In genomic region chr8:123799434-123799833, GRCm38 (mm10) we compare ENCODE assay signal across 31 mouse cellular contexts. TPM values are rescaled to one million over a fixed set of nuclear protein-coding genes. Genes with fewer than 3 reads are reported as not detected.
A peak's percentile ranks its signal among the peaks of the same experiment; 100 is the strongest.
DNase-seq lines count a peak whose midpoint lies in the region; ATAC-seq and TF ChIP-seq lines count a peak whose summit lies in the region.
"Had no signal": no experiment of that assay in that cellular context is flagged by ENCODE, and none has a peak within 500 bp of the region (broad histone marks: within the 10 kb centered on the region; RNA-seq: fewer than 3 reads in every experiment).

No protein-coding gene starts in this region.

- H3K4me3 ChIP-seq in MEL (ENCODE audit: control insufficient read depth in 1 of 2, insufficient read depth in 1 of 2, low read depth in 2 of 2, low read length in 2 of 2), result no peak overlapping the region
- no peak overlapping the region for H3K4me3 ChIP-seq in embryonic facial prominence, embryonic 11.5 days (ENCODE audit: low read depth, low read length)
- H3K4me3 ChIP-seq in intestine, postnatal 0 days (ENCODE audit: low read depth, low read length), result no peak overlapping the region
- no peak overlapping the region for H3K4me3 ChIP-seq in liver, embryonic 16.5 days (ENCODE audit: low read depth, low read length)
- H3K4me3 ChIP-seq: gastrocnemius, adult 2 months; heart, embryonic 12.5 days; hindbrain, embryonic 13.5 days; kidney, embryonic 15.5 days; midbrain, embryonic 13.5 days; neural tube, embryonic 13.5 days had no signal

- no peaks in the 10 kb centered on the region; the same call in 1 of the 2 replicates for H3K79me2 ChIP-seq in MEL (ENCODE audit: control insufficient read depth, insufficient read depth, low read length, poor library complexity)

- peaks cover 33 to 35% of the 10 kb centered on the region in 2 experiments for H3K4me1 ChIP-seq in MEL (ENCODE audit: control insufficient read depth in 1 of 2, insufficient read depth in 2 of 2, low read length in 2 of 2)
- no peaks in the 10 kb centered on the region for H3K4me1 ChIP-seq in embryonic facial prominence, embryonic 11.5 days (ENCODE audit: control insufficient read depth, insufficient read depth, low read length)
- H3K4me1 ChIP-seq in intestine, postnatal 0 days (replicated peaks; ENCODE audit: control insufficient read depth, insufficient read depth, low read length), result 0 out of 2 replicates have a peak, but pooled peaks cover 11% of the 10 kb centered on the region
- H3K4me1 ChIP-seq in liver, embryonic 16.5 days (ENCODE audit: control insufficient read depth, low read depth, low read length), result peaks cover 39% of the 10 kb centered on the region
- H3K4me1 ChIP-seq: hindbrain, embryonic 13.5 days; midbrain, embryonic 13.5 days; neural tube, embryonic 13.5 days had no signal

- H3K9ac ChIP-seq in MEL (ENCODE audit: control insufficient read depth, low read depth, low read length, poor library complexity, severe bottlenecking), result peak overlapping the region; percentile 8; the same call in 1 of the 2 replicates
- no peak overlapping the region for H3K9ac ChIP-seq in embryonic facial prominence, embryonic 11.5 days (replicated peaks; ENCODE audit: low read length)
- no peak overlapping the region for H3K9ac ChIP-seq in intestine, postnatal 0 days (ENCODE audit: low read depth, low read length)
- H3K9ac ChIP-seq in liver, embryonic 16.5 days (ENCODE audit: low read depth, low read length), result no peak overlapping the region
- H3K9ac ChIP-seq: heart, embryonic 12.5 days; hindbrain, embryonic 13.5 days; kidney, embryonic 15.5 days; midbrain, embryonic 13.5 days; neural tube, embryonic 13.5 days had no signal

- H3K27me3 ChIP-seq in MEL (ENCODE audit: control insufficient read depth in 1 of 2, insufficient read depth in 2 of 2, low read length in 2 of 2), result no peaks in the 10 kb centered on the region
- no peaks in the 10 kb centered on the region for H3K27me3 ChIP-seq in embryonic facial prominence, embryonic 11.5 days (ENCODE audit: control insufficient read depth, insufficient read depth, low read length)
- no peaks in the 10 kb centered on the region for H3K27me3 ChIP-seq in intestine, postnatal 0 days (replicated peaks; ENCODE audit: control insufficient read depth, insufficient read depth, low read length)
- H3K27me3 ChIP-seq in liver, embryonic 16.5 days (ENCODE audit: control insufficient read depth, insufficient read depth, low read depth, low read length), result no peaks in the 10 kb centered on the region
- H3K27me3 ChIP-seq: heart, embryonic 12.5 days; hindbrain, embryonic 13.5 days; kidney, embryonic 15.5 days; midbrain, embryonic 13.5 days; neural tube, embryonic 13.5 days had no signal

- no peak for TF ChIP-seq CTCF in MEL (IDR thresholded peaks at IDR 0.05 in 2 of 3, conservative IDR thresholded peaks at IDR 0.05 in 1 of 3; ENCODE audit: control insufficient read depth in 1 of 3, insufficient read depth in 1 of 3, low read depth in 2 of 3, low read length in 3 of 3, poor library complexity in 1 of 3, severe bottlenecking in 1 of 3)
- TF ChIP-seq CTCF in intestine, postnatal 0 days (IDR thresholded peaks at IDR 0.05; ENCODE audit: low read depth), result no peak

- no peaks in the 10 kb centered on the region for H3K9me3 ChIP-seq in MEL (replicated peaks; ENCODE audit: insufficient read depth, low read length)
- H3K9me3 ChIP-seq in embryonic facial prominence, embryonic 11.5 days (replicated peaks; ENCODE audit: control insufficient read depth, low read length), result no peaks in the 10 kb centered on the region
- no peaks in the 10 kb centered on the region for H3K9me3 ChIP-seq in intestine, postnatal 0 days (ENCODE audit: control insufficient read depth)
- no peaks in the 10 kb centered on the region for H3K9me3 ChIP-seq in liver, embryonic 16.5 days (replicated peaks; ENCODE audit: control insufficient read depth, low read length)
- H3K9me3 ChIP-seq: hindbrain, embryonic 13.5 days; kidney, embryonic 15.5 days; midbrain, embryonic 13.5 days; neural tube, embryonic 13.5 days had no signal

- no peak overlapping the region for H3K4me2 ChIP-seq in embryonic facial prominence, embryonic 11.5 days (ENCODE audit: low read depth, low read length)
- no peak overlapping the region for H3K4me2 ChIP-seq in intestine, postnatal 0 days (replicated peaks; ENCODE audit: low read depth)
- no peak overlapping the region for H3K4me2 ChIP-seq in liver, embryonic 16.5 days (ENCODE audit: low read depth, low read length)
- H3K4me2 ChIP-seq: heart, embryonic 12.5 days; hindbrain, embryonic 13.5 days; kidney, embryonic 15.5 days; midbrain, embryonic 13.5 days; neural tube, embryonic 13.5 days had no signal

- TF ChIP-seq EP300 in MEL (IDR thresholded peaks at IDR 0.05; ENCODE audit: low read depth in 1 of 2, low read length in 2 of 2), result no peak

- DNase-seq in MEL (ENCODE audit: low read depth, low spot score), result no peak
- no peak for DNase-seq in embryonic facial prominence, embryonic 11.5 days (ENCODE audit: low spot score)
- no peak for DNase-seq in cerebellum, adult 11-12 months
- no peak for DNase-seq in right cerebral cortex, postnatal 36 days (ENCODE audit: low spot score in 2 of 2)
- no peak for DNase-seq in testis, postnatal 14 days (ENCODE audit: low spot score)
- DNase-seq: adrenal gland, adult 2 months; cerebellum, adult 8-10 months; cerebellum, postnatal 25 days; gastrocnemius, adult 2 months; gastrocnemius, postnatal 36 days; heart, adult 18-20 months; heart, postnatal 4 days; kidney, adult 18-20 months; kidney, postnatal 36 days; lung, adult 2 months; lung, postnatal 10 days; right cerebral cortex, postnatal 14 days; spleen, adult 18-20 months; thymus, adult 2 months had no signal

- 66% methylated on average over 6 of the region's 6 CpGs for WGBS in embryonic facial prominence, embryonic 11.5 days
- WGBS in intestine, postnatal 0 days, result 59% methylated on average over 6 of the region's 6 CpGs
- WGBS in liver, embryonic 16.5 days (ENCODE audit: insufficient replicate concordance), result 71% methylated on average over 6 of the region's 6 CpGs

- TF ChIP-seq RAD21 in MEL (IDR thresholded peaks at IDR 0.05; ENCODE audit: low read depth, low read length), result no peak

- H3K27ac ChIP-seq in MEL (ENCODE audit: control insufficient read depth, low read depth, low read length), result peak overlapping the region; percentile 92
- H3K27ac ChIP-seq in embryonic facial prominence, embryonic 11.5 days (replicated peaks; ENCODE audit: low read depth, low read length), result no peak overlapping the region; the same call in 1 of the 2 replicates
- H3K27ac ChIP-seq in intestine, postnatal 0 days (ENCODE audit: low read depth, low read length), result peak overlapping the region; percentile 50; the same call in 1 of the 2 replicates
- peak overlapping the region; percentile 45 for H3K27ac ChIP-seq in liver, embryonic 16.5 days (ENCODE audit: low read length)
- H3K27ac ChIP-seq: gastrocnemius, adult 2 months; hindbrain, embryonic 13.5 days; kidney, embryonic 15.5 days; macrophage; midbrain, embryonic 13.5 days; neural tube, embryonic 13.5 days; stomach, postnatal 0 days had no signal

- ATAC-seq in embryonic facial prominence, embryonic 11.5 days (replicated peaks; ENCODE audit: insufficient number of reproducible peaks, low FRiP score, low TSS enrichment, low read depth), result peak; percentile 50; the same call in 1 of the 2 replicates
- no peak for ATAC-seq in intestine, postnatal 0 days
- no peak for ATAC-seq in liver, embryonic 16.5 days (ENCODE audit: low read depth)
- ATAC-seq: activated CD4-positive, CD25-positive, alpha-beta regulatory T cell, adult 4 months; CD4-positive, CD25-positive, alpha-beta regulatory T cell, adult 4 months; forebrain, embryonic 14.5 days; midbrain, embryonic 13.5 days had no signal

- H3K36me3 ChIP-seq in MEL (ENCODE audit: control insufficient read depth in 1 of 2, insufficient read depth in 2 of 2, low read length in 2 of 2), result peaks cover 0 to 34% of the 10 kb centered on the region in 2 experiments; a peak in 2 of 4 replicates
- H3K36me3 ChIP-seq in embryonic facial prominence, embryonic 11.5 days (replicated peaks; ENCODE audit: control insufficient read depth, insufficient read depth, low read depth, low read length), result no peaks in the 10 kb centered on the region
- no peaks in the 10 kb centered on the region for H3K36me3 ChIP-seq in intestine, postnatal 0 days (ENCODE audit: control insufficient read depth, insufficient read depth)
- H3K36me3 ChIP-seq in liver, embryonic 16.5 days (ENCODE audit: control insufficient read depth, insufficient read depth), result no peaks in the 10 kb centered on the region
- H3K36me3 ChIP-seq: heart, embryonic 12.5 days; hindbrain, embryonic 13.5 days; kidney, embryonic 15.5 days; midbrain, embryonic 13.5 days; neural tube, embryonic 13.5 days had no signal

- no peak for TF ChIP-seq POLR2A in MEL (IDR thresholded peaks at IDR 0.05; ENCODE audit: control insufficient read depth in 1 of 2, insufficient read depth in 1 of 2, low read depth in 1 of 2, low read length in 2 of 2, poor library complexity in 1 of 2)

TF ChIP-seq in MEL, 35 proteins besides CTCF, POLR2A, EP300 and RAD21:
- TF ChIP-seq NRF1 (IDR thresholded peaks at IDR 0.05; ENCODE audit: insufficient read depth, low read depth, low read length, poor library complexity, severe bottlenecking) (no peak), CHD2 (IDR thresholded peaks at IDR 0.05; ENCODE audit: low read length) (no peak), RCOR1 (IDR thresholded peaks at IDR 0.05; ENCODE audit: low read depth, low read length) (no peak), E2F4 (IDR thresholded peaks at IDR 0.05; ENCODE audit: borderline replicate concordance, low read depth, low read length) (no peak), TBP (IDR thresholded peaks at IDR 0.05; ENCODE audit: low read depth, low read length) (peak; percentile 68), MAX (IDR thresholded peaks at IDR 0.05; ENCODE audit: low read length) (no peak), GATA1 (IDR thresholded peaks at IDR 0.05; ENCODE audit: low read depth, low read length) (no peak)

RNA-seq across cellular contexts. Expression of gene Rab4a, which starts 6.4 kb away (rescaled TPM):
- 22.2 and 23.1 TPM in 2 replicates for total RNA-seq in MEL (2012; rRNA removed)
- 10 to 100 TPM in 1 of 2 experiments, not detected in 1; 44.6 TPM for polyA plus RNA-seq in MEL (2012; ENCODE audit: insufficient read depth in 1 of 2, insufficient read length in 2 of 2, low read depth in 1 of 2, low replicate concordance in 2 of 2, missing spikeins in 1 of 2)
- 56.7 and 57.3 TPM in 2 replicates for polyA plus RNA-seq in embryonic facial prominence, embryonic 11.5 days (2014; fragmentation: Nextera tagmentation; extraction: Ambion mirVana)
- 104 TPM in 2 replicates for polyA plus RNA-seq in intestine, postnatal 0 days (2015; fragmentation: Nextera tagmentation; extraction: Ambion mirVana)
- polyA plus RNA-seq in liver, embryonic 16.5 days (2015; fragmentation: Nextera tagmentation; extraction: Ambion mirVana), result 34.8 and 37.8 TPM in 2 replicates
